Mouse (Mus musculus): Measurements from ENCODE around the gene Nkain1. TPM values are rescaled to one million over a fixed set of nuclear protein-coding genes. Genes with fewer than 3 reads are reported as not detected.

Gene Nkain1
- polyA plus RNA-seq, 3 experiments from 2014 or later: not detected

DNA sequence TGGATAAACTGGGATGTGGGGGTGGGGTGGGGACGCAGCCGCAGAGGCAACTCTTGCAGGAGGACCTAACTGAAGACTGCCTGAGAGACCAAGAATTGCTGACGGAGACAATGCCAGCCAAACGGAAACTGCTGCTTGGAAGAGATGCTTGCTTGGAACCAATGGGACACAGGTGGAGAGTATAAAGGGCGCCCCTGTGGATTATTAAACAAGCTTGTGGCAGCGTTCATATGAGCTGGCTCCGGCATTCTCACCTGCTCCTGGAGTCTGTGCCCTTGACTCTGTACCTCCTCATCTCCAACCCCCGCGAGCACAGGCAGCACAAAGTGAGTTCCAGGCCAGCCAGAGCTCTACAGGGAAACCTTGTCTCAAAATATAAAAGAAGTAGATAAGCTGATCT is 23.5 kb downstream of the Nkain1 start:
- ATAC-seq: no peak

DNA sequence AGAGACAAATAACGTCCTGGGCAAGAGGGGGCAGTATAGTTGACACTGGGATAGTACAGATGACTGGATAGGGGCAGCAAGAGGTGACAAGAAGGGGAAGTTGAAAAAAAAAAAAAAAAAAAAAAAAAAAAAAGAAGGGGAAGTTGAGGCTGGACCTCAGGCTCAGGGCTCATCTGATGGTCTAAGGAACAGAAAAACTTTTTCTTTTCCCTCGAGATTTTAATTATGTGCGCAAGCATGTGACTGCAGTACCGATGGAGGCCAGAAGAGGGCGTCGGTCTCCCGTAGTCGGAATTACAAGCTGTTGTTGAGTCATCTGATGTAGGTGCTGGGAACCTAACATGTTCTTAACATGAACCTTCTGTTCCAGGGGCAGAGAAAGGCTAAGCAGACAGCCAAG is 24.8 kb downstream of the Nkain1 start:
- ATAC-seq: no peak

DNA sequence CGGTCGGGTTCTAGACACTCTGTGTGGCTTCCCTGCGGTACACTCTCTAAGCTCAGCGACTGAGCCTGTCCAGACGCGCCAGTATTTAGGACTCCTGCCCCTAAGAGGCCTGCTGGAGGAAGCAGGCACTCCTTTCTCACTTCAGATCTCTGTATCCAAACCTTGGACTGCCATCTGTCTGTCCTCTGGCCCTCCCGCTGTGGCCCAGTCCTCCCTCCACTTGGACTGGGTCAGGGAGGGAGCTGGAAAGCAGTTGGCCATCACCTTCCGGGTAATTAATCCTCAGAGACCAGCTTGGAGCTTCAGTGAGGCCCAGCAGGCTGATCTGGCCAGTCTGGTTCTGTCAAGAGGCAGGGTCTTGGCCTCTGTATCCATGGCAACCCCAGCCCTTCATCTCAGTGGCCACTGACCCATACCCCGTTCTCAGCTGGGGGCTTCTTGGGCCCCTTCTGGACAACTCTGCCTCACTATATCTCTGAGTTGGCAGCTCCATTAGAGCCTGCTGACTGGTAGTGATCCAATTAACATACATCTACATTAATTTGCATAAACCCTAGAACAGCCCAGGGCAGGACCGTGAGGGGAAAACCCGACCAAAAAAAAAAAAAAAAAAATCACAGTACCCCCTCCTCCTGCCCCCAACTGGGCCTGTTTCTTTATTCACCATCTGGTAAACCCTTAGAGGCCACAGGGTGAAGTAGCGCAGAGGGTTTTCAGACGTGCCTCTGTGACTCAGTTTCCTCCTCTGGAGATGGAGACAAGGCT is 27.0 kb downstream of the Nkain1 start:
- ATAC-seq: no peak

DNA sequence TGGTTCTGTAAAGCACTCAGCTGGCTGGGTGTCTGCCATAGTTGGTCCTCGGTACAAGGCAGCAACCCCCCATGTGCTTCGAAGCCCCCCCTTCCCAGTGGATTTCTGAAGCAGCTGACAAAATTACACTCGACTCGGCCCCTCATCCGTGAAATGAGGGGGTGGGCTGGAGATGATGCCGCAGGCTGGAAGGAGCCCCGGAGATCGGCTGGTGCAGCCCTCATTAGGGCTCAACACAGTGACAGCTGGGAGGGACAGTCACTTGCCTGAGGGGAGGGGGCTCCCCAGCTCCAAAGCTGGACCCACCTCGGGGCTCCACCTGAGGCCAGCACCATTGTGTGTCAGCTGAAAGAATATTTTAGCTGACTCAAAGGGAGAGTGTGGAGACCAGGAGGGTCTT is 29.6 kb downstream of the Nkain1 start:
- no peak for ATAC-seq

DNA sequence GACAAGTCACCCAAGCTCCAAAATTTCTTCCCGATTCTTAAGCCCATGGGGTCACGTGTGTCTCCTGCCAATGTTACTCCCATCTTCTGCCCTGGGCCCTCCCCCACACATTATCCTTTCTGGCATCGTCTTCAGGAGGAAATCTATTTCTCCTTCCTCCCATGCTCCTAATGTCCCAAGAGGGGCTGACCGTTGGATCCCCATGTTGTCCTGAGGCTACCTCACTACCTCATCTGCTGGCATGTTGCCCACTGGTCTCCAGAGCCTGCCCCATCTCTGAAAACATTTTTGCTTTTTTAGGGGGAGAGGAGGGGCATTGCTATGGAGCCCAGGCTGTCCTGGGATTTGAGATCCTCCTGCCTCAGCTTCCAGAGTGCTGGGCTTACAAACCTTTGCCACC is 30.9 kb downstream of the Nkain1 start:
- no peak for ATAC-seq

DNA sequence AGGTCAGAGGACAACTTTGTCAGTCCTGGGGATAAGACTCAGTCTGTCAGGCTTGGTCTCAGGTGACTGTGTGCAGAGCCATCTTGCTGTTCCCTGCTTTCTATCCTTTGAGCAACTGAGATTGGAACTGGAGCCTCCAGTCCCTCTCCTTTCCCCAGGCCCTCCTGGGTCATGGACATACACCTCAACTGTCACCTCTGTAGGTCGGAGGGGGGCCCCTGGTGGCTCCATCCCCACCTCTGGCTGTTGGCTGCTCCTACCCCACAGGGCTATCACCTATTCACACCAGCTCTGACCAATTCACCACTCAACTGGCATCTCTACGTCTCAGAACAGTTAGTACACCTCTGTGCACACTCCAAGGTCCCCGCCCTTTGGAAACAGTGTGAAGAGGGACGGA is 33.1 kb downstream of the Nkain1 start:
- ATAC-seq: no peak

DNA sequence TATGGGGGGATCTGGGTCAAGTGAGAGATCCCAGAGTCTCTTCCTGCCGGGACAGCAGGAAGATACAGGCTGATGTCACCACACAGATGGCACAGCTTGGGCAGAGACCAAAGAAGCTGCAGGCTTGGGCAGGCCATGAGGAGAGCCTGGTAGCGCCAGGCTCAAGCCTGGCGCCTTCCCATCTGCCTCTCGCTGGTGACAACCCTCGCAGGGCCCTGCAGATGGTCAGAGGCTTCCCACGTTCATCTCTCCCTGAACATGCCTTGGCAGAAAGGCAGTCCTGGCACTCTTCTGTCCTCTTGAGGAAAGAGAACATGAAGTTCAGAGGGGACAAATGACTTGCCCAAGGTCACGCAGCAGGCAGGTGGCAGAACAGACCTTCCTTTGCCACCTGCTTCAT is 34.3 kb downstream of the Nkain1 start:
- no peak for ATAC-seq

DNA sequence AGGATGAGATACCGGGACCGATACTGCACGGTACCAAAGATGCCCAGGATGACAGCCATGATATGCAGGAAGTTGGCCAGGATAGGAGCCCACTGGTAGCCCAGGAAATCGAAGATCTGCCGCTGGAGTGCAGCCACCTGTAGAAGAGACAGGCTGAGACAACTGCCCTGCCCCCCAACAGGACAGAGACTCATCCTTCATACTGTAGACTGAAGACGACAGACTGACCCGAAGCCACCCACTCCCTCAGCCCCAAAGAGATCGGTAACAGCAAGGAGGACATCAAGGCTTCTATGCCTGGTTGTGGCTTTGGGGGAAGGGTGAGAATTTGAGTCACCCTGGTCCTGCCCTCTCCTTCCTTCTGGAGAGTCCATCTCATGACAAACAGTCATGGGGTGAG is 34.9 kb downstream of the Nkain1 start:
- no peak for ATAC-seq

DNA sequence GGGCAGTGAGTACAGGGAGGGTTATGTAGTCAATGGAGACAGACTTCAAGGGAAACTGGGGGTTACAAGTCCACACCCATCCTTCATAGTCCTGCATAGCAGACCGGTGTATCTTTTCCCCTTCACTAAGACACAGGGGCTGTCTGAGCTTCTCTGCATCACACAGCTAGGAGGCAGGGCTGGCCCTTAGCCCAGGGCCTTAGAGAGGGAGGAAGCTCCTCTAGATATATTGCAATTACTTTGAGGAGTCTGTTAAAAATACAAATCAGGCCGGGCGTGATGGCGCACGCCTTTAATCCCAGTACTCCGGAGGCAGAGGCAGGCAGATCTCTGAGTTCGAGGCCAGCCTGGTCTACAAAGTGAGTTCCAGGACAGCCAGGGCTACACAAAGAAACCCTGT is 36.6 kb downstream of the Nkain1 start:
- no peak for ATAC-seq

DNA sequence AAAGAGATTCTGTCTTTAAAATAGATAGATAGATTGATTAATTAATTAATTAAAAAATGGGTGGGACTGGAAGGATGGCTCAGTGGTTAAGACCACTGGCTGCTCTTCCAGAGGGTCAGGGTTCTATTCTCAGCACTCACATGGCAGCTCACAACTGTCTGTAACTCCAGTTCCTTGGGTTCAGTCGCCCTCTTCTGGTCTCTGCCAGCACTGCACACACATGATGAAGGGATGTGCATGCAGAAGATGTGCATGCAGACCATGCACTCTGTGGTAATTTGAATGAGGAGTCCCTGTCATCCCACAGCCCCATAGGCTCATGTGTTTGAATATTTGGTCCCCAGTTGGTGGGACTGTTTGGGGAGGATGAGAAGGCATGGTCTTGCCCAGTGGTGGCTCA is 38.2 kb downstream of the Nkain1 start:
- no peak for ATAC-seq

DNA sequence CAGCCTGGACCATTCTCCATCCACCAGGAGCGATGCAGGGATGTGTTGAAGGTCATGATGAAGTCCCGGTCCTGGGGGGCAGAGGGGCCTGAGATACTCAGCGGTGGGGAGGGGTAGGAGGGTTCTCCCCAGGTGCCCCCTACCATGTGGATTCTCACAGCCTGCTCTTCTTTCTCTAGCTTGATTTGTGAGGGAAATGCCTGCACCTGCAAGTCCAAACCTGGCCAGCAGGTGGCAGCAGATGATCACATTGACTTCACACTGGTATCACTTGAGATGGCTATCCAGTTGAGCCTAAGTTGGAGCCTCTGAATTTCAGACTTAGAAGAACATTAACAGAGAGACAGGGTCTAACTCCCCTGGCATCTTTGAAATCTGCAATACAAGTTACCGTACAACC is 40.0 kb downstream of the Nkain1 start:
- ATAC-seq: no peak

DNA sequence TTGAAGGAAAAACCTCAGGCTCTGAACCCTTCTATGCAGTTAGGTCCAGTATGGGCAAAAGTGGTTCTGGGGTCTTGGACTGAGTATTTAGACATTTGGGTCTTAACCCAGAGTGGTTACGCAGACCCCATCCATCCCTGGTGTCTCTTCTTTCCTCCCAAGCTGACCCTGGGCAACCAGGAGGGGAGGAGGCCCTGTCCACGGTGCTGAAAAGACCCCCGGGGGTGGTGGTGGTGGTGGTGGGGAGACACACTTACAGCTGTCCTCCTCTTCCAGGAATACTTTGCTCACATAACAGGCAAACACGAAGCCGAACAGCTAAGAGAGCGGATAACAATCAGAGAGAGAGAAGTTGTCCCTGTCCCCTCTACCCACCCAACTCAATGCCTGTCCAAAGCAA is 41.6 kb downstream of the Nkain1 start:
- no peak for ATAC-seq

DNA sequence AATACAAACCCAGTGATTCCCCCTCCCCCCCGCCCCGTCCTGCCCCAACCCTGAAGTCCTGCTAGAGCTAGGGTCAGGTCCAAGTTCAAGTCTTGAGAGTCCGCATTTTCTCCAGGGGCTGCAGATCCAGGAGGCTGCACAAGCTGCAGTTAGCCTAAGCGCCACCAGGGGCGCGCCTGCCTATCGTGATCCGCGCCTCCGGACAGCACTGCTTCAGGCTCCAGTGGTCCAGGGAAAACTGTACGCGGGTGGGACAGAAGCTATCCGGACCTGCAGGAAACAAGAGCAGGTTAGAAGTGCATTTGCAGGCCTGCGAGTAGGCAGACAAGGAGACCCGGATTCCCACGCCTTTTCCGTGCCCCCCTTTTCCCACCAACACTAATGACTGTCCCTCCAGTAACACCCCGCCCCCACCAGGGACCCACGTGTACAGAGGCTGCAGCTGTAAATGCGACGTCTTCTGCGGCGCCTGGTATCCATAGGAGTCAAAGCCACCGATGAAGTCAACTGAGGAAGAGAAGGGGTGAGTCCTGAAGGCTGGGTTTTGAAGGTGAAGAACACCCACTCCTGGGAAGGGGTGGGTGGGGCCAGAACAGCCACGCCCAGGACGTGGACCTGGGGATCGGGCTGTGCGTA is 42.2 kb downstream of the Nkain1 start:
- no peak for ATAC-seq

DNA sequence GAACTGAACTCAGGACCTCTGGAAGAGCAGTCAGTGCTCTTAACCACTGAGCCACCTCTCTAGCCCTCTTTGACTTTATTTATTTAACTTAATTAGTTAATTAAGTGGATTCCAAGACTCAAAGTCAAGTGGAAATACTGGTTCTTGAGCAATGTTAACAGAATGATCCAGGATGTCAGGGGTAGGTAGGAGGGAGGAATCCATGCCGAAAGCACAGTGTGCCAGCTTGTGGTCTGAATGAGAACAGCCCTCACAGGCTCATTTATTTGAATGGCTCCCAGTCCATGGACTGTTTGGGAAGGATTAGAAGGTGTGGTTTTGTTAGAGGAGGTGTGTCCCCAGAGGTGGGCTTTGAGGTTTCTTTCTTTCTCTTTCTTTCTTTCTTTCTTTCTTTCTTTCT is 46.2 kb downstream of the Nkain1 start:
- ATAC-seq: no peak

DNA sequence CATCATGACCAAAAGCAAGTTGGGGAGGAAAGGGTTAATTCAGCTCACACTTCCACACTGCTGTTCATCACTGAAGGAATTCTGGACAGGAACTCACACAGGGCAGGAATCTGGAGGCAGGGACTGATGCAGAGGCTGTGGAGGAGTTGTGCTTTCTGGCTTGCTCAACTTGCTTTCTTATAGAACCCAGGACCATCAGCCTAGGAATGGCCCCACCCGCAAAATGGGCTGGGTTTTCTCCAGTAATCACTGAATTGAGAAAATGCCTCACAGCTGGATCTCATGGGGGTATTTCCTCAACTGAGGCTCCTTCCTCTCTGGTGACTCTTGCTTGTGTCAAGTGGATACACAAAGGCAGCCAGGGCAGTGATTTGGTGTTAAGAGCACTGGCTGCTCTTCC is 48.9 kb downstream of the Nkain1 start:
- ATAC-seq: no peak

DNA sequence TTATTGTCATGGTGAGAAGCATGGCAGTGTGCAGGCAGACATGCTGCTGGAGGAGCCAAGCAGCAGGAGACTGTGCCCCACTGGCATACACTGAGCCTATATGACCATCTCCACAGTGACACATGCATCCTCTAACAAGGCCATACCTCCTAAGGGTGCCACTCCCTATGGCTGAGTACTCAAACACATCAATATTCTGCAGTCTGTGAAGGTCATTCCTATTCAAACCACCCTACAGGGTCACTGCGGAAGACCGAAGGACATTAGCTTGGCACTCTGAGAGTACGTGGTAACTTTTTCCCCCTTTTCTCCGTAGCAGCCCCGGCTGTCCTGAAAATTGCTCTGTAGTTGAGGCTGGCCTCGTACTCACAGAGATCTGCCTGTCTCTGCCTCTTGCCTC is 52.5 kb downstream of the Nkain1 start:
- ATAC-seq: no peak

DNA sequence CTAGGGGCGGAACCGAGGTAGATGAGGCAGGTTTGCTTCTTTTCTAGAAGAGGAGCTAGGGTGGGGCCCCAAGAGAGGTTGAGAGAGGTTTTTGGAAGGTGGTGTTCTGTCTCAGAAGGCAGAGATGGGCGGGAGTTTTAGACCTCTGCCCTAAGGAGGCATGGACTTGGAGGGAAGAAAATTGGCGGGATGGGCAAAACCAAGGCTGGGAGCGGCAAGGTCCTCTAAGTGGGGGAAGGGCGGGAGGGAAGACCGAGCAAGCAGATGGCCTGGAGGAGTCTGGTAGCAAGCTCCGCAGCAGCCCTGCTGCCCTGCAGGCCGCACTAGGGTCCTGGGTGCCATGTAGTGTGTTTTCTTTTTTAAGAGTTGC is 53.5 kb downstream of the Nkain1 start:
- ATAC-seq: no peak

DNA sequence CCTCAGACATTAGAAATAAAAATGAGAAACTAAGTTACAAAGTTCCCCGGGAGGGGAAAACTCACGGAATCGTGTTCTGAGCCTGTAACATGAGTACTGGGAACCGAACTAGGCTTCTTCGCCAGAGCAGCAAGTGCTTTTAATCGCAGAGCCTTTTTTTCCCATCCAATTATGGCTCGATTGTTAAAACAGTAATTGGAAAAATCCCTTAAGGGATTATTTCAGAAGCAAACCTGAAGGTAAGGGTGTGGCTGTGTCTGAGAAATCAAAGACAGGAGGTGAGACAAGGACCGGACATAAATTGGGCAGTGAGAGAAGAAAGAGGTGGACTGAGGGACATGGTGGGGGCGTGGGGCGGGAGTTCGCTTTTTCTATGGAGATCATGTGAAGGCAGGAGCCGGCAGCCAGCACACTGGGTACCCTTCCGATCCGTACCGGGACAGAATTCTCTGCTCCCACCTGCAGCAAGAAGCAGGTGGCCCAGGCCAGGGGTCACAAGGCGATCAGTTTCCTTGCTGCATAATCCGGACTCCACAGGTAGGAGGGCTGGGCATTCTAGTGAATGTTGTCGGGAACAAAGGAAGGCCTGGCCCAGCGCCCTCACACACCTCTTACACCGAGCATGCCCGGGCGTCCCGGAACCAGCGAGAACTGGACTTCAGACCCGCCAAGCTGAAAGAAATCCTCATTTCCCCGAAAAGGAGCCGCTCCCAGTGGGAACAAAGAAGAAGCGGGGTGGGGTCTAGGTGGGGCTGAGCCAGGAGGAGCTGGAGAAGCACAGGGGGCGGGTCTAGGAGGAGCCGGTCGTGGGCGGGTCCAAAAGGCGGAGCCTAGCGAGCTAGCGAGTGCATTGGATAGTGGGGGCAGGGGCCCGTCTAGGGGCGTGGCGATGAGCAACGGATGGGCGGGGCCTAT is 54.1 kb downstream of the Nkain1 start:
- peak; percentile 99 for ATAC-seq

DNA sequence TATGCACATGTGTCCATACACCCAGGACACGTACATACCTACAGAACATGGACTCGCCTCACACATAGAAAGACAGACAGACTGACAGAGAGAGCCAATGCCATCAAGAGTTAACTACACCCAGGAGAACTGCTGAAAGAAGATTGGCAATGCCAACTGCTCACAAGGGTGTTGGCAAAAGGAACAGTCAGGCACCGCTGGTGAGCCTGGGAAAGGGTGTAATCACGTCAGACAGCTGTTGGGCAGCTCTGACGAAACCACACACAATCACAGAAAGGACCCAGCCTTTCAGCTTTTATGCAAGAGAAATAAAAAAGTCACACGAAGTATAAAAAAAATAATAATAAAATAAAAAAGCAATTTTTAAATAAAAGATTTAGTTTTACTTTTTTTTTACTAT is 57.5 kb downstream of the Nkain1 start:
- ATAC-seq: no peak

Measured in inflammation-experienced regulatory T-cells, adult 6 months (primary cell).